Mouse (Mus musculus) forelimb bud, embryonic 11.5 days (tissue): ENCODE data around the gene Kif13a.

Experiments used
- DNase-seq: peaks from one replicate; pipeline ENCODE4 v3.0.0-alpha.2; 2012; ENCODE audit warnings: low read depth, low spot score

Kif13a gene

GRCm38 (mm10) chr13:46840676-46841075 is 89.0 kb downstream of the Kif13a start:
- no peak for DNase-seq

- DNase-seq: no peak
Measured at GRCm38 (mm10) chr13:46839236-46839635, 90.4 kb downstream of the Kif13a start.

DNA sequence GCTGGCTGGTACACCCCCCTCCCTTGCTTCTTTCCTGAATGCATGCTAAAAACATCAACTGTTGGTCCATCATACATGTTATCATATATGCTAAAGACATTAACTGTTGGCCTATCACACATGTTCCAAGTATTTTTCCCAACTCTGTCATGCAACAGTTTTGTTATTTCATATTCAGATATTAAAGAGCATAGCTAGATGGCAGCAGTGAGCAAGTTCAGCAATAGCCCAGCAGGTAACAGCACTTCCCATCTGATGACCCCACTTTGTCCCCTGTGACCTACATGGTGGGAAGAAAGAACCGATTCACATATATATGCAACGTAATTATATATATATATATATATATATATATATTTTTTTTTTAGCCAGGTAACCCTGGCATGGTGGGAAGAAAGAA is 91.1 kb downstream of the Kif13a start:
- peak; percentile 47 for DNase-seq

DNA sequence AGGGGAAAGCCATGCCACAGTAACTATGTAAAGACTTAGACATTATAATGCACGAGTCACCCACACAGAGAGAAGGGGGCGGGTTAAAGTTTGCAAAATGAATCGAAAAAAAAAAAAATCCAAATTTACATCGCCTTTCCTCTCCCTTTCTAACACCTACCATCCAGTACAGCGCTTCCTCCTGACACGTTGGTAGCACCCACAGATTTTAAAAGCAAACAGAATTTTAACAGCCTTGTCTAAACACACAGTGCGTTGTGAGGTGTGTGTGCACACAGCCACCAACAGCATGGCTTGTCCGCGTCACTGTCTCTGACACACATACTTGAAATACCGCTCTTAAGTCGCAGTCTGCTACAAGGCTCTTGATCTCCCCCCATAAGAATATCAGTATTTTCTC is 94.3 kb downstream of the Kif13a start:
- no peak for DNase-seq

GRCm38 (mm10) chr13:46834805-46835204 is 94.9 kb downstream of the Kif13a start:
- DNase-seq: no peak

DNA sequence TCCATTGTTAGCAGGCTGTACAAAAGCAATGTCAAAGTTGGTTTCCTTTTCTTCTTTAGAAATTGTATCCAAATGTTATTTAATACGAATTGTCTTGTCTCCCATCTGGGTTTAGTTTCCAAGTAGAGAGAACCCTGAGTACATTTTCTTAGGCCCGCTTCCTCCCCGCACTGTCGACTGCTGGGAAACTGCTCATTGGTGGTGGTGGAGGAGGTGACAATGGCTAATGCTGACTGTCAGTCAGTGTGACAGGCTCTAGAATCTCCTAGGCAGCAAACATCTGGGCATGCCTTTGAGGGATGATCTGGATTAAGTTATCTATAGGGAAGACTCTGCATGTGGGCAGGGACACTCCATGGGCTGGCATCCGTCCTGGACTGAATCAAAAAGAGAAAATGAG is 96.1 kb downstream of the Kif13a start:
- DNase-seq: no peak

DNA sequence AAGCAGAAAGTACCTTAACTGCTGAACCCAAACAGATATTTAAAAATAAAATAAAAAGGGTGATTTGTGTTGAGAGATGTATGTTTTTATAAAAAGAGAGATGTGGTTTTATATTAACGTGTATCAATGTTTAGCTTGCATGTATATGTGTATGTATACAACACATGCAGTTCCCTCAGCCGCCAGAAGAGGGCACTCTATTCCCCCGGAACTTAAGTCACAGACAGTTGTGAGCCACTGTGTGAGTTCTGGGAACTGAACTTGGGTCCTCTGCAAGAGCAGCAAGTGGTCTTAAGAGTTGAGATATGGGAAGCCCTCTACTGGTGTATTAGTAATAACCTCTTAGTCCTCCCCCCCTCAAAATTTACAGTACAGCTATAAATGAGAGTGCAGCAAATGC is 96.7 kb downstream of the Kif13a start:
- no peak for DNase-seq

DNA sequence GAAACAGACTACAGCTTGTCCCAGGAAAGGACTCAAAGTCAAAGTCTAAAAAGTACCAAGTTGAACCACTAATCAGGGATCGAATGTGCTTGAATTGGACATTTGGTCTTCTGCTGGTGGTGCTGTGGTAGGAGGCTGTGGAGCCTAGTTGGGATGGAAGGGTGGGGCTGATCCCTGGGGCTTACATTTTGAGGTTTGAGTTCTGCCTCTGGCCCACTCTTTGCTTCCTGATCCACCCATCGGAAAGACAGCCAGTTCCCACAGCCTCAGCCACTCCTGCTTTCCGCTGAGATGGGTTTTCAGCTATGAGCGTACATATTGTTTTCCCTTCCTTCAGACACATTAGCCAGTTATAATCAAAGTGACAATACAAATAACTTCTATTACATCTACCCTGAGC is 106.4 kb downstream of the Kif13a start:
- no peak for DNase-seq

GRCm38 (mm10) chr13:46822200-46822599 is 107.5 kb downstream of the Kif13a start:
- DNase-seq: no peak

DNA sequence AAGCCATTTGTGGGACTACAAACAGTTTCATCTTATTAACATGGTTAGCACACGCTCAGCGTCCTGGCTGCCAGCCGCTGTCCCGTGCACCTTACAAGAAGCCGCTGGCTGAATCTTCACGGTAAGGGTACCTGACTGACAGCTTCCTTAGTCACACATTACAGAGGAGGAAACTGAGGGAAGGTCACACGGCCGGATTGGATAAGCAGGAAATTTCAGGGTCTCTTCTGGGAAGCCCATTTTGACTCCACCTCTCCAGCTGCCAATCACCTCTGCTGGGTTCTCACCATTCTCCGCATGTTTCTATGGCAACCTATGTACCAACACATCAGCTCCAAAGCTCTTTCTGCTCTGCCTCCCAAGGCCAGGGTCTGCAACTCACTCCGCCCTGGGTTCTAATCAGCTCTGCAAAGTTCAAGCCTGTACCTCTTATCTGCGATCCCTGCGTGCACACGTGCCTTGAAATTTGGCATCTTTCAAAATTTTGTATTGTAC is 109.9 kb downstream of the Kif13a start:
- peak; percentile 20 for DNase-seq

- peak; percentile 39 for DNase-seq
Measured at GRCm38 (mm10) chr13:46819202-46819728, 110.4 kb downstream of the Kif13a start.

DNA sequence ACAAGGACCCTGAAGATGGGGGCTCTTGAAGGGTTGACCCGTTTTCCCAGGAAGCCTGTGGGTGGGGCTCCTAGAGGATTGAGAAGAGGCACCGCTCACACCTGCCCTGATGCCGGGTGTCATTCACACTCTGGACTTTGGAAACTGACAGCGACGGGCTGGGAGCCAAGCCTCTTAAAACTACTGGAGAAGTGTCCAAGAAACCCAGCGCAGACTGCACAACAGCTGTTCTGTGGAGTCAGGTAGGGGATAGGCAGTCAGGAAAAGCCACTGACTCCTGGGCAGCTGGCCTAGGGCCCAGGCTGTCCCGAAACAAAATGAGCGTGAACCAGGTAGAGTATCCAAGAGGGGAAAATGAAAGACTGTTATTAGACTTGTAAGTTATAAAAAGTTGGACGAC is 111.3 kb downstream of the Kif13a start:
- DNase-seq: no peak

- no peak for DNase-seq
Measured at GRCm38 (mm10) chr13:46812648-46813184, 117.0 kb downstream of the Kif13a start.

- DNase-seq: no peak
Measured at GRCm38 (mm10) chr13:46811696-46812095, 118.0 kb downstream of the Kif13a start.

DNA sequence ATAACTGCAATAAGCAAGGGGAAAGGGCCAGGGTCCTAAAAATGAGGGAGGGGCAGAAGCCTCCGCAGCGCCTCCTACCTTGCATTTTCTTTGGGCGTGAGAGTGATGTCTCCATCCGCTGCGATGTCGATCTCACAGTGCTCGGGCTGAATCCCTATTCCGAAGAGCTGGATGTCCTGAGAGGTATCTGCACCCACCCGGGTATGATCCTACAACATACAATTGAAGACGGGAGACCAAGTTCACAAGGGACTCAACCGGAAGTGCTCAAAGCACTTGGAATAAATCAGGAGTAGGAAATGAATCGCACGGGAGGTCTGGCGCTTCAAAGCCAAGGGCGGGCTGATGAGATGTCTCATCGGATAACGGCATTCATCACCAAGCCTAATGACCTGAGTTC is 119.1 kb downstream of the Kif13a start:
- no peak for DNase-seq

DNA sequence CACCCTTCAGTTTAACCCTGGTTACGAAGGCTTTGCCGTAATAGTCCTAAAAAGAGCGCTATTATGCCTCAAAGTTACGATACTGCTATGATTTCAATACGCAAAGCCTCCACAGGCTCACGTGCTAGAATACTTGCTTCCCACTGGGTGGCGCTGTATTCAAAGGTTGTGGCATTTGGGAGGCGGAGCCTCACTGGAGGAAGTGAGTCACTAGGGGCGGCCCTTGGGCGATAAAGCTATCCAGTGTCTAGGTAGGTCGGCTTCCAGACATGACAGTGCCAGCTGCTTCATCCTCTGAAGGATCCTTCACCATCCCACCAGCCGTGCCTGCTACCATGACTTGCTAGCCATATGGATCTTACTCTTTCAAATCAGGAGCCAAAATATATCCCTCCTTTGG is 119.6 kb downstream of the Kif13a start:
- peak; percentile 21 for DNase-seq

DNA sequence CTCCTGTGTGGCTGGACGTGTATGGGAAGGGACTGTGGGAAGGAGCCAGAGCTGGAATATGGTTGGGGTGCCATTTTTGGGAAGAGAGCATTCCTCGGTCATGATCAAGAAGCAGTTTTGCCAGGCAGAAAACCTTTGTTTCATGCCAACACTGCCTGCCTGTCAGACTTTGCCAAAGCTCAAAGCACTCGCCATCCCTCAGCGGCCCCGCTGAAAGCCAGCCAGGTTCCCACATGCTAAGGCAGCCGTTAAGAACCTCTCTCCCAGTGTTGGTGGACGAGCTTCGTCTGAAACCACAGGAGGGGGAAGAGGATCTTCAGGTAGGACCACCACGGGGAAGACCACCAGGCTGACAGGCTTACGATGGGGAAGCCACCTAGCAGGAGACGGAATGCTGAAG is 121.8 kb downstream of the Kif13a start:
- DNase-seq: no peak

DNA sequence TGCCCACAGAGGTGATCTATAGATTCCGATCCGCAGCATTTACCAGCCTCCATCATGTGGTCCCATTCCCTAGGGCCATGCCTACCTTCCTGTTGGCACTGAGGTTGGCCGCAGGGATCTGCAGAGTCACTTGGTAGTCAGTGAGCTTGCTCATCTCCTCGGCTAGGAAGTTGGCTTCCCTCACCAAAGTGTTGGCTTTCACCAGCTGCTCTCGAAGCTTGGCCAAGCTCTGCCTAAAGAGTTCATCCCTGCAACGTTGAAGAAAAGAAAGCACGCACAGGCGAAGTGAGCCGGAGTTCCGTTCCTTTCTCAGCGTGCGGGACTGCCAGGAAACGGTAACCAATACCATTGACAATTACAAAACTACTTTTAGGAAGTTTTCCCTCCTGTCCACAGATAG is 128.5 kb downstream of the Kif13a start:
- DNase-seq: no peak

- peak; percentile 40 for DNase-seq
Measured at GRCm38 (mm10) chr13:46798156-46798555, 131.5 kb downstream of the Kif13a start.

GRCm38 (mm10) chr13:46796381-46796780 is 133.3 kb downstream of the Kif13a start:
- DNase-seq: no peak

- DNase-seq: no peak
Measured at GRCm38 (mm10) chr13:46793824-46794223, 135.8 kb downstream of the Kif13a start.

DNA sequence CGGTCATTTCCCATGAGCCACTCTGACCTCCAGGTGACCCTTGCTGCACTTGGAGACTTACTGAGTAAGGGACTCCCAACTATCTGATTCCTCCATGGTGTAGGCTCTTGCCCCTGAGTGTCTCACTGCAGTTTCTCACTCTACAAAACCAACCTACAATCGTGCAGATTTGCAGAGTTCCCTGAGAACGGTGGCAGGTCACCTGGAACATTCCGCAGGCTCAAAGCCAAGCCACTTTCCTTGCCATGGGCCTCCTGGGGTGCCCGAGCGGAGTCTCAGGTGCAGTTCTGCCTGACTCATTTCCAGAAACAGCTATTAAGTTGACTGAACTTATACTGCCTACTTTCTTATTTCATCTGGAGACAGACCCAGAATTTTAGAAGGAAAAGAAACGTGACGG is 141.2 kb downstream of the Kif13a start:
- no peak for DNase-seq

- DNase-seq: no peak
Measured at GRCm38 (mm10) chr13:46786836-46787235, 142.8 kb downstream of the Kif13a start.

DNA sequence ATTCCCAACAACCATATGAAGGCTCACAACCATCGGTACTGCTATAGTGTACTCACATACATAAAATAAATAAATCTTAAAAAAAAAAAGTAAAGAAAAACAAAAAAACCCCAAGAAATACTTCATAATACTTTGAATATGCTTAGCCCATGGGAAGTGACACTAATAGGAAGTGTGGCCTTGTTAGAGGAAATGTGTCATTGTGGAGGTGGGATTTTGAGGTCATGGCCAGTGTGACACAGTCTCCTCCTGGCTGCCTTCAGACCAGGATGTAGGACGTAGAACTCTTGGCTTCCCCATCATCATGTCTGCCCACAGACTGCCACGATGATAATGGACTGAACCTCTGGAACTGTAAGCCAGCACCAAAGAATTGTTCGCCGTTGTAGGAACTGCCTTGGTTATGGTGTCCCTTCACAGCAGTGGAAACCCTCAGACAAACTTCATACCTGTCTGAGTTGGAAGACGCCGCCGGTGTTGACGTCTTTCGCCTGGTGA is 143.6 kb downstream of the Kif13a start:
- DNase-seq: no peak
